Mouse (Mus musculus): ENCODE data around the gene Aspscr1. TPM values are rescaled to one million over a fixed set of nuclear protein-coding genes. Genes with fewer than 3 reads are reported as not detected.

The Aspscr1 gene
- polyA plus RNA-seq, 1 experiment, result 234 TPM

DNA sequence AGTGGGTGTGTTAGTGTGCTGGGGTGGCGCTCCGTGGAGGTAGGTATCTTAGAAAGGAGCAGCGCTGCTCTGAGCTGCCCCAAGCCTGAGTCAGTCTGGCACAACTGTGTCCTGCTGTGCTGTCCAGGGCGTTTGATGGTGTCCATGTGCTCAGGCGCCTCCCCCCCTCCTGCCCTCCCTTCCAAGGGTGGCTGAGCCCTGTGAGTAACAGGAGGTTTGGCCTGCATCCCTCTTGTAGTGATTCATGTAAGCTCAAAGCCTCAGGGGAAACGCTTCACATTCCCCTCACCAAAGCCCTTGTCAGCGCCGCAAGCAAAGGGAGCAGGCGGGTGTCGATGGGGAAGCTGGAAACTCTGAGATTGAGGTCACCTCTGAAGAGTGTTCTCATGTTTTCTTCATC, 25.0 kb downstream of the Aspscr1 start:
- Histone ChIP-seq H3K27ac (ENCODE audit: control insufficient read depth, insufficient read depth, low read depth, low read length) (no peak overlapping the region), H3K4me3 (ENCODE audit: control insufficient read depth, low read depth, low read length) (no peak overlapping the region), H3K36me3 (ENCODE audit: control insufficient read depth, insufficient read depth, low read length) (no peaks in the 10 kb centered on the region; the same call in none of the 2 replicates), H3K27me3 (ENCODE audit: control insufficient read depth, insufficient read depth, low read length) (no peaks in the 10 kb centered on the region), H3K4me1 (ENCODE audit: control insufficient read depth, insufficient read depth, low read length) (no peaks in the 10 kb centered on the region)
- TF ChIP-seq CTCF (IDR thresholded peaks at IDR 0.05; ENCODE audit: control insufficient read depth, insufficient read depth, insufficient replicate concordance, low read depth, low read length), result no peak
- TF ChIP-seq POLR2A (IDR thresholded peaks at IDR 0.05; ENCODE audit: control insufficient read depth, low read depth, low read length), result no peak

DNA sequence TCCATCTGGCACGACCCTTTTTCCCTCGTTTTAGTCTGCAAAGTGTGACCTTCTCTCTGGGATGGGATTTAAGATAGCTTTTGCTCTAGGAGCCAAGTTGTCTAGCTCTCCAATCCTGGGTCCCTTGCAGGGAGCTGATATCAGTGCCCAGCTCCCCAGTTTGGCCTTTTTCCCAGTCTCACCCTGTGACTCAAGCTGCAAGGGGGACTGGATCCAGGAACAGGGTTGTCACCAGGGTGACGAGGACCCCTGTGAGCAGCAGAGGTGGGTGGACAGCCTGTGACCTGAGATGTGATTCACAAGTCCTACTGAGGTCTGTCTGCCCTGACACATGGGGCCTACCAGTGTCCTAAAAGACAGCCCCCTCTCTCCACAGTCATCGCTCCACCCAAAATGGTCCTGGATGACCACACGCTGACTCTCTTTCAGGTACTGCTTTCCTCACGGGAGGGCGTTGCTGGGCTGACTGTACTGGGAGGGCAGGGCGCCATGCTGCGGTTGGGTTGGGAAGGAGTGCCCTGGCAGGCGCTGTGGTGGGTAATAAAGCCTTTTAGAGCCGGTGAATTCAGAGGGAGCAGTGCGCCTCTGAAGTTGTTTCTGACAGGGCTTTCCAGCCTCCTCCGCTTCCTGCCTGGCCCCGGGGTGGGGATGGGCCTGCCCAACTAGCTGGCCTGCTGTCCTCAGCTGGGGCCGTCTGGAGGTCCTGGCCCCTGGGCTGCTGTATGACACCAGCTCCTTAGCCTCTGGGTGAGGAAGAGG, 31.1 kb downstream of the Aspscr1 start:
- H3K27me3 ChIP-seq (ENCODE audit: control insufficient read depth, insufficient read depth, low read length), result no peaks in the 10 kb centered on the region
- no peak overlapping the region for H3K4me3 ChIP-seq (ENCODE audit: control insufficient read depth, low read depth, low read length)
- no peak overlapping the region for H3K27ac ChIP-seq (ENCODE audit: control insufficient read depth, insufficient read depth, low read depth, low read length)
- TF ChIP-seq CTCF (IDR thresholded peaks at IDR 0.05; ENCODE audit: control insufficient read depth, insufficient read depth, insufficient replicate concordance, low read depth, low read length) (no peak), POLR2A (IDR thresholded peaks at IDR 0.05; ENCODE audit: control insufficient read depth, low read depth, low read length) (no peak)
- H3K4me1 ChIP-seq (ENCODE audit: control insufficient read depth, insufficient read depth, low read length), result no peaks in the 10 kb centered on the region
- H3K36me3 ChIP-seq (ENCODE audit: control insufficient read depth, insufficient read depth, low read length), result no peaks in the 10 kb centered on the region; the same call in 1 of the 2 replicates

DNA sequence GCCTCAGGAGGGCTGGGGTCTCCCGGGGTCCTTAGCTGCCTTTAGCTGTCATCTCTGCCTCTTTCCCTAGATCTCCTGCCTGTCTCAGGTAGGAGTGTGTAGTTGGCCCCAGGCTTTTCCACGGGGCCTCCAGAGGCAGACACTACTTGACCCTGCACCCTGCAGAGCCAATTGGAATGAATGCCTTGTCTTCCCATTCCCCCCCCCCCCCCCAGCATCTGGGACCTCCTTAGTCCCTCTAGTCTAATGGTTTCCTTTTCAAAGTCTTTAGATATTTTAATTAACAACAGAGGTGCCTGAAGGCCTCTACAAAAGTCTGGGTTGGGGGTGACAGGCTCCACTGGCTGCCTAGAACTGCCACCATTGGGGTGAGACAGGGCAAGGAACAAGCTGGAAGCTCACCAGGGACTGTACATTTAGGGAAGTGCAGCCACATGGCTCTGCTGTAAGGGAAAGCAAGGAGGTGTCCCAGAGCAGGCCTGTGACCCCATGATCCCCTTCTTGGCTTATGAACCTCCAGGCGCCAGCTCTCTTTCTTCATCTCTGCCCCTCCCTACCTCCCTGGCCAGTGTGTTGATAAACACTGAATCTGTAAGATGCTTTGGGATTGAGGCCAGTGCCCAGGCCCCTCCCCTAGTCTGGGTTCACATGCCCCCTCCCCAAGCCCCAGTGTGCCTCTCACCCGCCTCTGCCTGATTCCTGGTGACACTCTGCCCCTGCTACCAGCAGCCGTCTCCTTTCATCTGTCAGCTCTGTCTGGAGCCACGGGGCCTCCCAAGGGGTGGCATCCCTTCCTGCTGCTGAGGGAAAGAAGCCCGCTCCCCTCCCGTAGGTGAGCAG, 31.9 kb downstream of the Aspscr1 start:
- H3K36me3 ChIP-seq (ENCODE audit: control insufficient read depth, insufficient read depth, low read length), result no peaks in the 10 kb centered on the region; the same call in 1 of the 2 replicates
- TF ChIP-seq POLR2A (IDR thresholded peaks at IDR 0.05; ENCODE audit: control insufficient read depth, low read depth, low read length) (no peak), CTCF (IDR thresholded peaks at IDR 0.05; ENCODE audit: control insufficient read depth, insufficient read depth, insufficient replicate concordance, low read depth, low read length) (no peak)
- H3K27me3 ChIP-seq (ENCODE audit: control insufficient read depth, insufficient read depth, low read length), result no peaks in the 10 kb centered on the region
- H3K4me1 ChIP-seq (ENCODE audit: control insufficient read depth, insufficient read depth, low read length), result no peaks in the 10 kb centered on the region
- H3K27ac ChIP-seq (ENCODE audit: control insufficient read depth, insufficient read depth, low read depth, low read length), result no peak overlapping the region
- no peak overlapping the region for H3K4me3 ChIP-seq (ENCODE audit: control insufficient read depth, low read depth, low read length)

DNA sequence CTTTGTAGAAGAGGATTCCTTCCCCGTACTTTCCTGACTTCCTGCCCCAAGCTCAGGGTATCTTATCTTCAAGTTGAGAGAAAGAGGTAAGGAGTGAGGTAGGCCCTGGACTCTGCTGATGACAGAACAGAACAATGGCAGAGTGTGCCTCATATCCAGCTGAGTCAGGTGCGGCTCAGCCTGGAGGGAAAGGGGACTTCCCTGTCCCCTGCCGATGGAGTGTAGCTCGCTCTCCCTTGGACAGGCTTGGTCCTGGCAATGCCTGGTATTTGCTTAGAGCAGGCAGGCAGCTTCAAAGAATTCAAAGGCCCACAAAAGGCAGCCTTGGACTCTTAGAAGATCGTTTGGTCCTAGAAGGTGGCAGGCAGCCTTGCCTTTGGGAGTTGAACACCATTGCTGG, 33.3 kb downstream of the Aspscr1 start:
- no peaks in the 10 kb centered on the region for H3K4me1 ChIP-seq (ENCODE audit: control insufficient read depth, insufficient read depth, low read length)
- no peaks in the 10 kb centered on the region for H3K36me3 ChIP-seq (ENCODE audit: control insufficient read depth, insufficient read depth, low read length)

DNA sequence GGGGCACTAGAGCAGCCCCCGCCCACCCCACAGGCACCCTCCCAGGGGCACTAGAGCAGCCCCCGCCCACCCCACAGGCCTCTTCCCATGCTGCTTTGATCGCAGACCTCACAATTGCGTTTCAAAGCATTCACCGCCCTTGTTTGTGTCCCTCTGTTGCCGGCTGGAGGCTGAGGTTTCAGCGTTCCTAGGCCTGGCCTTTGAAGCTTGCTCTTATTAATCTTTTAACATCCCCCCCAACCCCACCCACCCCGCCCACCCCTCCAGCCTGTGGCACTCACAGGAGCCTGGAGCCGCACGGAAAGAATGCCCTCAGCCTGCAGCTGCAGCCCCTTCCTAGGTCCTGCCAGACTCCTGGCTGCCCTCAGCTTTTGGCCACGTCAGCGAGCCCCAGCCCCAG, 34.5 kb downstream of the Aspscr1 start:
- no peaks in the 10 kb centered on the region for H3K36me3 ChIP-seq (ENCODE audit: control insufficient read depth, insufficient read depth, low read length)
- H3K4me1 ChIP-seq (ENCODE audit: control insufficient read depth, insufficient read depth, low read length), result peaks cover 3% of the 10 kb centered on the region; the same call in 1 of the 2 replicates
- no peak overlapping the region for H3K27ac ChIP-seq (ENCODE audit: control insufficient read depth, insufficient read depth, low read depth, low read length)
- no peaks in the 10 kb centered on the region for H3K27me3 ChIP-seq (ENCODE audit: control insufficient read depth, insufficient read depth, low read length)
- H3K4me3 ChIP-seq (ENCODE audit: control insufficient read depth, low read depth, low read length), result no peak overlapping the region
- no peak for TF ChIP-seq POLR2A (IDR thresholded peaks at IDR 0.05; ENCODE audit: control insufficient read depth, low read depth, low read length)
- no peak for TF ChIP-seq CTCF (IDR thresholded peaks at IDR 0.05; ENCODE audit: control insufficient read depth, insufficient read depth, insufficient replicate concordance, low read depth, low read length)

More for the DNA sequence above, 33.3 kb downstream of the Aspscr1 start:
- H3K27ac ChIP-seq (ENCODE audit: control insufficient read depth, insufficient read depth, low read depth, low read length), result no peak overlapping the region
- H3K27me3 ChIP-seq (ENCODE audit: control insufficient read depth, insufficient read depth, low read length), result no peaks in the 10 kb centered on the region
- TF ChIP-seq POLR2A (IDR thresholded peaks at IDR 0.05; ENCODE audit: control insufficient read depth, low read depth, low read length), result no peak
- TF ChIP-seq CTCF (IDR thresholded peaks at IDR 0.05; ENCODE audit: control insufficient read depth, insufficient read depth, insufficient replicate concordance, low read depth, low read length), result no peak
- H3K4me3 ChIP-seq (ENCODE audit: control insufficient read depth, low read depth, low read length), result no peak overlapping the region

DNA sequence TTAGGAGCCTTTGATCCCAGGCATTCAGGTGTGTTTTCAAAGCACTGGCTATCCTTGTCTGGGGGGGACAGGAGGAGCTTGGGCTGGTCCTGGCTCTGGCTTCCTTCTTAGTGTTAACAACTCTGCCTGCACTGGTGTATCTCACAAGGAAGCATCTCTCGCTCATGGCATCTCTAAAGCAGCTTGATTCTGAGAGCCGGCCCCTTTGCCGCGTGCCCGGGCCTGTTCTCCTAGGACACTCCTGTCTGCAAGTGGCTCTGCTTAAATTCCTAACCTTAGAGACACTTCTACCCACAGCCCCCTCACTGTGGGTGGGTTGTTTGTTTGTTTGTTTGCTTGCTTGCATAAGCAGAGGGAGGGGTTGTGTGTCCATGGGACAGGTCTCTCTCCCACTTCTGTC, 35.2 kb downstream of the Aspscr1 start:
- TF ChIP-seq POLR2A (IDR thresholded peaks at IDR 0.05; ENCODE audit: control insufficient read depth, low read depth, low read length) (no peak), CTCF (IDR thresholded peaks at IDR 0.05; ENCODE audit: control insufficient read depth, insufficient read depth, insufficient replicate concordance, low read depth, low read length) (no peak)
- Histone ChIP-seq H3K27ac (ENCODE audit: control insufficient read depth, insufficient read depth, low read depth, low read length) (no peak overlapping the region), H3K36me3 (ENCODE audit: control insufficient read depth, insufficient read depth, low read length) (no peaks in the 10 kb centered on the region), H3K4me3 (ENCODE audit: control insufficient read depth, low read depth, low read length) (no peak overlapping the region), H3K4me1 (ENCODE audit: control insufficient read depth, insufficient read depth, low read length) (peaks cover 10% of the 10 kb centered on the region), H3K27me3 (ENCODE audit: control insufficient read depth, insufficient read depth, low read length) (no peaks in the 10 kb centered on the region)

DNA sequence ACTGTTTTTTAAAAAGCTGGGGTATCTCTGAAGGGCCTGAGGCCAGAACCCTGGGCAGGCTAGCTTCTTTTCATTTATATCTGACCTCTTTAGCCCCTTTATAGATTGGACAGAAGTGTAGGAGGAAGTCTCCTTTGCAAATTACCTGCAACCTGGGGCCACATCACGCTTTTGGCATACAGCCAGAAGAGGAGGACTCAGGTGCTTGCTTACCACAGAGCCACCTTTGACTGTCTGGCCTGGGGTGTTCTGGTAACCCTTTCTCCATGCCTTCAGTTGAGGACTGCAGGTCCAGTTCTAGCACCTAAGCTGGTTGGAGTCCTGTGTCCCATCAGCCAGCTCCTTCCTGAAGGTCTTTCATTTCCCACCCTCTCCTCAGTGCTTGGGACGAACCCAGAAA, 36.8 kb downstream of the Aspscr1 start:
- H3K4me3 ChIP-seq (ENCODE audit: control insufficient read depth, low read depth, low read length), result no peak overlapping the region
- TF ChIP-seq POLR2A (IDR thresholded peaks at IDR 0.05; ENCODE audit: control insufficient read depth, low read depth, low read length) (no peak), CTCF (IDR thresholded peaks at IDR 0.05; ENCODE audit: control insufficient read depth, insufficient read depth, insufficient replicate concordance, low read depth, low read length) (no peak)
- H3K36me3 ChIP-seq (ENCODE audit: control insufficient read depth, insufficient read depth, low read length), result no peaks in the 10 kb centered on the region
- peaks cover 22% of the 10 kb centered on the region for H3K4me1 ChIP-seq (ENCODE audit: control insufficient read depth, insufficient read depth, low read length)
- H3K27ac ChIP-seq (ENCODE audit: control insufficient read depth, insufficient read depth, low read depth, low read length), result no peak overlapping the region
- H3K27me3 ChIP-seq (ENCODE audit: control insufficient read depth, insufficient read depth, low read length), result no peaks in the 10 kb centered on the region

Data from testis, adult 2 months (tissue).